Mouse (Mus musculus) stomach, postnatal 0 days (tissue): Measurements from ENCODE around the gene Loxl3. TPM values are rescaled to one million over a fixed set of nuclear protein-coding genes. Genes with fewer than 3 reads are reported as not detected.

Source experiments
- ATAC-seq: fragments of 200-750 bp; cut with Nextera tagmentation; 2 replicates; pipeline ENCODE4 v1.8.0; 2017; ENCODE audit not compliant: low FRiP score, low TSS enrichment
- DNase-seq: peaks from one replicate; pipeline ENCODE4 v3.0.0-alpha.2; 2016; ENCODE audit warnings: low spot score
- H3K27ac ChIP-seq: fragments of 300-500 bp; sonication (generic); replicated peaks from 2 replicates; pipeline ENCODE4 v1.5.1; 2014; ENCODE audit warnings: mild to moderate bottlenecking, control low read depth
- H3K27me3 ChIP-seq: fragments of 300-500 bp; sonication (generic); 2 replicates; pipeline ENCODE4 v1.6.1; 2014; ENCODE audit warnings: low read length; ENCODE audit not compliant: control insufficient read depth, insufficient read depth
- H3K36me3 ChIP-seq: fragments of 300-500 bp; sonication (generic); 2 replicates; pipeline ENCODE4 v1.6.1; 2014; ENCODE audit warnings: low read length, mixed read lengths; ENCODE audit not compliant: control insufficient read depth, insufficient read depth
- H3K4me1 ChIP-seq: fragments of 300-500 bp; sonication (generic); replicated peaks from 2 replicates; pipeline ENCODE4 v1.6.1; 2014; ENCODE audit warnings: antibody characterized with exemption; ENCODE audit not compliant: control insufficient read depth, insufficient read depth
- H3K4me2 ChIP-seq: fragments of 300-500 bp; sonication (generic); replicated peaks from 2 replicates; pipeline ENCODE4 v1.6.1; 2014; ENCODE audit warnings: low read depth, mild to moderate bottlenecking, control low read depth, moderate library complexity
- H3K4me3 ChIP-seq: fragments of 300-500 bp; sonication (generic); 2 replicates; pipeline ENCODE4 v1.5.1; 2014; ENCODE audit warnings: low read depth, low read length, control low read depth
- H3K9ac ChIP-seq: fragments of 300-500 bp; sonication (generic); 2 replicates; pipeline ENCODE4 v1.6.1; 2014; ENCODE audit warnings: mild to moderate bottlenecking, low read length, control low read depth, mixed read lengths
- H3K9me3 ChIP-seq: fragments of 300-500 bp; sonication (generic); 2 replicates; pipeline ENCODE4 v1.6.1; 2016; ENCODE audit warnings: low read length; ENCODE audit not compliant: control insufficient read depth
- CTCF ChIP-seq: IDR thresholded peaks from 2 replicates; pipeline ENCODE4 v1.5.1; 2016; ENCODE audit warnings: antibody characterized with exemption, low read depth, mild to moderate bottlenecking, moderate library complexity
- EP300 ChIP-seq: optimal IDR thresholded peaks from 2 replicates; pipeline ENCODE3; 2016; ENCODE audit warnings: antibody characterized with exemption
- WGBS: fragments of 180-500 bp; shearing (Covaris S2); extraction: QIAGEN DNeasy Blood & Tissue Kit; methylation state at CpG from one replicate; pipeline ENCODE4 v1.1.7; 2014; 5-methylcytosine and 5-hydroxymethylcytosine counted together
- polyA plus RNA-seq: library from polyadenylated mRNA; unstranded; fragments of >200 nt; fragmentation: Nextera tagmentation; extraction: Ambion mirVana; gene quantifications from 2 replicates; pipeline ENCODE4 v1.2.1, GENCODE M21; 2015

Loxl3 gene
- polyA plus RNA-seq, 1 experiment from 2014 or later, result 5.5 TPM

- no peak for TF ChIP-seq CTCF
- no peak for TF ChIP-seq EP300
- no peaks in the 10 kb centered on the region for H3K36me3 ChIP-seq
- H3K27me3 ChIP-seq, result peaks cover 46% of the 10 kb centered on the region
- no peaks in the 10 kb centered on the region for H3K9me3 ChIP-seq
- H3K4me1 ChIP-seq, result no peaks in the 10 kb centered on the region
- 3% methylated on average over 59 of the region's 69 CpGs for WGBS
- H3K9ac ChIP-seq, result no peak overlapping the region
- H3K4me3 ChIP-seq, result peak overlapping the region; percentile 18
- H3K27ac ChIP-seq, result no peak overlapping the region
- peak overlapping the region; percentile 49; the same call in 1 of the 2 replicates for H3K4me2 ChIP-seq
- DNase-seq, result no peak
- 0 out of 2 replicates have a peak, but pooled peaks have one; percentile 22 for ATAC-seq
Measured at GRCm38 (mm10) chr6:83069488-83070246, 35.7 kb downstream of the Loxl3 start.

GRCm38 (mm10) chr6:83070247-83070310, 36.1 kb downstream of the Loxl3 start, which contains the start of gene Tlx2:
Gene Tlx2, minus strand, starts transcription at chr6:83070293.
- no peak for ATAC-seq
- Histone ChIP-seq H3K27me3 (peaks cover 46% of the 10 kb centered on the region), H3K27ac (no peak within 1 kb of the TSS), H3K36me3 (no peaks in the 10 kb centered on the region), H3K9me3 (no peaks in the 10 kb centered on the region), H3K4me1 (no peaks in the 10 kb centered on the region), H3K4me2 (peak within 1 kb of the TSS; percentile 49), H3K9ac (no peak within 1 kb of the TSS), H3K4me3 (peak within 1 kb of the TSS; percentile 28)
- under 1% methylated on average over 10 of the region's 10 CpGs for WGBS
- no peak for DNase-seq
- no peak for TF ChIP-seq CTCF
- TF ChIP-seq EP300, result no peak

GRCm38 (mm10) chr6:83070311-83071219, 36.6 kb downstream of the Loxl3 start:
- H3K9me3 ChIP-seq, result no peaks in the 10 kb centered on the region
- DNase-seq, result peak; percentile 54
- no peak overlapping the region for H3K9ac ChIP-seq
- 0 out of 2 replicates have a peak, but pooled peaks have one; percentile 11 for ATAC-seq
- H3K4me1 ChIP-seq, result no peaks in the 10 kb centered on the region
- peaks cover 46% of the 10 kb centered on the region for H3K27me3 ChIP-seq
- H3K4me3 ChIP-seq, result peak overlapping the region; percentile 18
- no peak overlapping the region for H3K27ac ChIP-seq
- 2% methylated on average over 56 of the region's 58 CpGs for WGBS
- no peak overlapping the region for H3K4me2 ChIP-seq
- H3K36me3 ChIP-seq, result no peaks in the 10 kb centered on the region
- no peak for TF ChIP-seq EP300
- no peak for TF ChIP-seq CTCF

GRCm38 (mm10) chr6:83071220-83071619, 37.2 kb downstream of the Loxl3 start:
- no peak for TF ChIP-seq CTCF
- no peak for TF ChIP-seq EP300
- H3K27ac ChIP-seq, result no peak overlapping the region
- peaks cover 46% of the 10 kb centered on the region for H3K27me3 ChIP-seq
- DNase-seq (peak; percentile 33), ATAC-seq (peak; percentile 17; the same call in 1 of the 2 replicates)
- H3K9ac ChIP-seq, result no peak overlapping the region
- H3K4me2 ChIP-seq, result no peak overlapping the region; the same call in 1 of the 2 replicates
- peak overlapping the region; percentile 4; the same call in 1 of the 2 replicates for H3K4me3 ChIP-seq
- no peaks in the 10 kb centered on the region for H3K36me3 ChIP-seq
- no peaks in the 10 kb centered on the region for H3K4me1 ChIP-seq
- 3% methylated on average over 18 of the region's 24 CpGs for WGBS
- H3K9me3 ChIP-seq, result no peaks in the 10 kb centered on the region

GRCm38 (mm10) chr6:83074979-83075378, 41.0 kb downstream of the Loxl3 start:
- no peak overlapping the region for H3K4me2 ChIP-seq
- H3K4me3 ChIP-seq, result no peak overlapping the region
- ATAC-seq, result no peak
- no peak overlapping the region for H3K27ac ChIP-seq
- no peaks in the 10 kb centered on the region for H3K9me3 ChIP-seq
- TF ChIP-seq CTCF, result peak; percentile 58
- TF ChIP-seq EP300, result no peak
- H3K36me3 ChIP-seq, result no peaks in the 10 kb centered on the region
- WGBS, result 14% methylated on average over 2 of the region's 2 CpGs
- peaks cover 32% of the 10 kb centered on the region for H3K27me3 ChIP-seq
- no peaks in the 10 kb centered on the region for H3K4me1 ChIP-seq
- H3K9ac ChIP-seq, result no peak overlapping the region
- no peak for DNase-seq
